Mouse (Mus musculus): ENCODE measurements around the gene Sclt1.

Gene Sclt1

GRCm38 (mm10) chr3:41605601-41606329 is 136.5 kb downstream of the Sclt1 start:
- no peak for DNase-seq

DNA sequence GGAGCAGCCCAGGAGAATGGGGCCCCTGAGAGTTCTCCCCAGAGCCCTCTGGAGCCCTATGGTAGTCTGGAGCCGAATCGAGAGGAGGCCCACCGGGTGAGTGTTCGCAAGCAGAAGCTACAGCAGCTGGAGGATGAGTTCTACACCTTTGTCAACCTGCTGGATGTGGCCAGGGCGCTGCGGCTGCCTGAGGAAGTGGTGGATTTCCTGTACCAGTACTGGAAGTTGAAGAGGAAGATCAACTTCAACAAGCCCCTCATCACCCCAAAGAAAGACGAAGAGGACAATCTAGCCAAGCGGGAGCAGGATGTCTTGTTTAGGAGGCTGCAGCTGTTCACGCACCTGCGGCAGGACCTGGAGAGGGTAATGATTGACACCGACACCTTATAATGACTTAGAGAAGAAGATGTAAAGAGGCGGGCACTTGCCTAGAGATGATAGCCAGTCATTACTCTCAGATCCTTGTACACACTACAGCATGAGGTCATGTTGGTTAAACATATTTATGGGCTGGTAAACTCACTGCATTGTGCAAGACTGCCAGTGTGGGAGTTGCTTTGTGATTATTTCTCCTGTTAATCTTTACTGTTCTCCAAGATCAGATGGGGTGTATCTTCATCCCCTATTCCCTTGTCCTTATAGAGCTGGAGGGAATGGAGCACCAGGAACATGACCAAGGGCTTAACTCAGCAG is 137.5 kb downstream of the Sclt1 start:
- DNase-seq, result peak; percentile 75

DNA sequence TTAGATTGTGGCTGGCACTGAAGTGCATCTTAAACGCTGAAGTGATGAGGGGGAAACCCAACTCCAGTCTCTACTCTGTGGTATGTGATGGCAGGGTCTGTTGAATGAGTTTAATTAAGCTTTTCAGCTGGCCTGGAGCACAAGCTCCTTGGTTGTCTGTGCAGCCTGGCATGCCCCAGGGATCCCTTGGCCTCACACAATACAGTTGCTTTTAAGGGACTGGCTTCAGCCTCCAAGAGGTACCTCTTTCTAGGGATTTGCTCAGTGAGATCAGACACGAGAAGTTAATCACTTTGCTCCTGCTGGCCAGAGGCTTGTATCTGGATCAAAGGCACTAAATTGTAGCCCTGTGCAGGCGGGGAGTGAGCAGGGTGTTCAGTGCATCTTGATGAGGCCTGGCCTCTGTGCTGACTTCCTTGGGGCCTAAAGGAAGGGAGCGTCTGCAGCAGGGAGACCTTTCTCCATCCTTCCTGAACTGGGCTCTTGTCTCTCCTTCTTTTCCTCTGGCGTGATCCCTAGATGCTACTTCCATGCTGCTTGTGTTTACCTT is 138.8 kb downstream of the Sclt1 start:
- no peak for DNase-seq

DNA sequence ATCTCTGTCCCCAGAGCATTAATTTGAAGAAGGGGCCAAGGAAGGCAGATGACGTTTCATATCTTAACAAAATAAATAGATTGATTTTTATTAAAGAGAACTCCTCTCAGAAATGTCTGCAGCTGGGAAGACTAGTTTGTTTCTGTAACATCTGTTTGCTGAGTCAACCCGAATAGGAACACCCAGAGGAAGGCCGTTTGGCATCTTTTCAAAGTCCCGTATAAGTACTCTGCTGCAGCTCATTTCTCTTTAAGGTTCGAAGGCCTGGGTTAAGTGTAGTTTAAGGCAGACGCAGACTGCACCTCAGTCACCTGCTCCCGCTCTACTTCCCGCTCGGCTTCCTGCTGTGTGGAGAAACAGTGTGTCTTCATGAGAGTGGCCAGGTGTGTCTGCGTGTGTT is 139.4 kb downstream of the Sclt1 start:
- peak; percentile 24 for DNase-seq

GRCm38 (mm10) chr3:41601226-41602020 is 140.9 kb downstream of the Sclt1 start:
- no peak for DNase-seq

- DNase-seq, result peak; percentile 66
Measured at GRCm38 (mm10) chr3:41599806-41600589, 142.3 kb downstream of the Sclt1 start.

DNA sequence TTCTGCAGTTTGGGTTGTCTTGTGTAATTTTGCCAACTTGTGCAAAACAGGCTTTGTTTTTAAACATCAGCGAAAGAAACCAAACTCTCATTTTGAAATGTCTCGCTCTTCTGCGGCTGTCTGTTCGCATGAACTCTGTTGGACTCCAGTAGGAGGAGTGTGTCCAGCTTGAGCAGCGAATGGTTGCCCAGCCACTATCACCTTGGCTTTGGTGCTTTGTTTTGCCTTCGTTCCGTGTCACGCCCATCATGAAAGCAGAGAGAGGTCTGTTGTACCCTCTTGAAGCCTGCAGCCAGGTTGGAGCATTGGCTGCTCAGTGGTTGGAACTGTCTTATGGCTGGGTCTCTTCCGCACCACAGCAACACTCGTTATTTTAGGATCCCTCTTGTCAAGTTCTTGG is 143.1 kb downstream of the Sclt1 start:
- no peak for DNase-seq

GRCm38 (mm10) chr3:41598412-41598811 is 143.9 kb downstream of the Sclt1 start:
- DNase-seq, result no peak

GRCm38 (mm10) chr3:41597036-41597435 is 145.3 kb downstream of the Sclt1 start:
- no peak for DNase-seq

DNA sequence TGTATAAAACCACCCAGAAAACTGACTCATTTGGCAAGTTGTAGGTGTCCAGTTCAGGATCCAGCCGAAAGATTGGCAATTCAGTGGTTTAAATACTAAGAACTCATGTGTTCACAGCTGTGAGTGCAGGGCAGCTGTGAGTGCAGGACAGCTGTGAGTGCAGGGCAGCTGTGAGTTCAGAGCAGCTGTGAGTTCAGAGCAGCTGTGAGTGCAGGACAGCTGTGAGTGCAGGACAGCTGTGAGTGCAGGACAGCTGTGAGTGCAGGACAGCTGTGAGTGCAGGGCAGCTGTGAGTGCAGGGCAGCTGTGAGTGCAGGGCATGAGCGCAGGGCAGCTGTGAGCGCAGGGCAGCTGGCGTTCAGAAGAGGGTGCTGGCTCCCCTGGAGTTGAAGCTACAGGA is 147.3 kb downstream of the Sclt1 start:
- no peak for DNase-seq

- no peak for DNase-seq
Measured at GRCm38 (mm10) chr3:41594097-41594879, 148.0 kb downstream of the Sclt1 start.

- DNase-seq, result no peak
Measured at GRCm38 (mm10) chr3:41592805-41593204, 149.5 kb downstream of the Sclt1 start.

GRCm38 (mm10) chr3:41591651-41592170 is 150.6 kb downstream of the Sclt1 start:
- DNase-seq, result no peak

GRCm38 (mm10) chr3:41590695-41591559 is 151.4 kb downstream of the Sclt1 start:
- DNase-seq, result no peak

DNA sequence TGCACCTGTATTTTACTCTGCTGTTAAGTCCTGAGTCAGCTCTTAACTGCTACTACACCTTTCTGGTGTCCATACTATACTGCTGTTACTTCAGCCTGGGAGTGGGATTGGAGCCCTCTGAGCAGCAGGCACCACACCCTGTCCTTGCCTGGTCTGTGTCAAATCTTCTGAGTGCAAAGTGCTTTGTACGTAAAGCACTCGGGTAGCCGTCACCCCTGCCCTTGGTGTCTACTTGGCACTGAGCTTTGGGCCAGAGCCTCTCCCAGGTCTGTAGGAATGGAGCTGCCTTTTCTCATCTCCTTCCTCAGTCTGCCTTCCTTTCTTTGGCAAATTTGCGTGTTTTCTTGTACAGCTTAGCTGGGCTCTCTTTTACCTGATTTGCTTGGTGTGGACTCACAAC is 152.3 kb downstream of the Sclt1 start:
- DNase-seq, result no peak

- no peak for DNase-seq
Measured at GRCm38 (mm10) chr3:41589246-41589914, 152.9 kb downstream of the Sclt1 start.

GRCm38 (mm10) chr3:41588495-41588894 is 153.8 kb downstream of the Sclt1 start:
- DNase-seq, result no peak

- peak; percentile 63 for DNase-seq
Measured at GRCm38 (mm10) chr3:41587588-41587987, 154.7 kb downstream of the Sclt1 start.

GRCm38 (mm10) chr3:41586917-41587316 is 155.4 kb downstream of the Sclt1 start:
- DNase-seq, result no peak

DNA sequence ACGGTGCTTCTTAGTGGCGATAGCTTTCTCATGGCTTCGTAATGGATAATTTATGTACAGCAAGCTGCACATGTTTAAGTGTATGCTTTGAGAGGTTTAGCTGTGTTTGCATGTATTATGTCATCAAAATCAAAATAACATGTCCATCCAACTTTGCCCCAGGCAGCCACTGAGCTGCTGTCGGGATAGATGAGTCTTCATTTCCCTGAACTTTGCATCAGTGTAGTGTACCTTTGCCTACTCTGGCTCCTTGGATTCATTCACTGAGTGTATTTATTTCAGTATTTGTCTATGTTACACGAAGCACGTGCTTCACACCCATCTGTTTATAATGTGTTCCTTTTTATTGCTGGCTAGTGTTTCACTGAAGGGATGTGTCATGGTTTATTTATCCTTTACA is 156.0 kb downstream of the Sclt1 start:
- DNase-seq, result no peak
